Mouse (Mus musculus): Measurements from ENCODE around the gene Smg6. TPM values are rescaled to one million over a fixed set of nuclear protein-coding genes. Genes with fewer than 3 reads are reported as not detected.

Gene Smg6
- polyA plus RNA-seq, 1 experiment from 2014 or later = 20.7 TPM

DNA sequence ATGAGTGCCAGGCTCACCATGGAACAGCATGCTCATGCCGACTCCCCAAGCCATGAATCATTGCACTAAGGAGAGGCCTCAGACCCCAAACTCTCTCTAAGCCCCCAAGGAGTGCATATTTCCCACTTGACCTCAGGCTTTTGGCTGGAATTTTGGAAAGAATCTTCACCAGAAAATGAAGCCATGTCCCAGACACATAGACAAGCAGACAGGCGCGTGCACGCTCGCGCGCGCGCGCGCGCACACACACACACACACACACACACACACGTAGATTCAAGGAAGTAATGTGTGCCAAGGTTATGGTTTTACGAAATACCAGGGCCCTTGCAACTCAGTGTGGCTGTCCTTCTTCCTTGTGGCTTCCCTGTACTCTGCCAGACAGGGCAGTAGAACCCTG lies 232.8 kb downstream of the Smg6 start:
- peaks cover 2% of the 10 kb centered on the region; the same call in 1 of the 2 replicates for H3K36me3 ChIP-seq (ENCODE audit: control insufficient read depth, insufficient read depth, low read length)
- no peak for DNase-seq (ENCODE audit: low spot score)
- H3K9me3 ChIP-seq (ENCODE audit: control insufficient read depth, low read length) = no peaks in the 10 kb centered on the region

GRCm38 (mm10) chr11:75159564-75159963 lies 233.9 kb downstream of the Smg6 start:
- Histone ChIP-seq H3K4me2 (replicated peaks; ENCODE audit: low read depth, low read length) (no peak overlapping the region), H3K27ac (ENCODE audit: low read depth, low read length) (no peak overlapping the region), H3K4me3 (ENCODE audit: low read depth, low read length) (no peak overlapping the region), H3K4me1 (replicated peaks; ENCODE audit: control insufficient read depth, insufficient read depth, low read length) (no peaks in the 10 kb centered on the region), H3K9ac (ENCODE audit: low read depth, low read length) (no peak overlapping the region), H3K36me3 (ENCODE audit: control insufficient read depth, insufficient read depth, low read length) (peaks cover 2% of the 10 kb centered on the region; the same call in 1 of the 2 replicates), H3K27me3 (ENCODE audit: control insufficient read depth, insufficient read depth, low read length) (peaks cover 16% of the 10 kb centered on the region), H3K9me3 (ENCODE audit: control insufficient read depth, low read length) (no peaks in the 10 kb centered on the region)
- DNase-seq (ENCODE audit: low spot score) (no peak), ATAC-seq (ENCODE audit: low FRiP score) (no peak)
- WGBS = 71% methylated on average over 2 of the region's 2 CpGs

More for the DNA sequence above, 232.8 kb downstream of the Smg6 start:
- Histone ChIP-seq H3K27ac (ENCODE audit: low read depth, low read length) (no peak overlapping the region), H3K4me1 (replicated peaks; ENCODE audit: control insufficient read depth, insufficient read depth, low read length) (no peaks in the 10 kb centered on the region), H3K27me3 (ENCODE audit: control insufficient read depth, insufficient read depth, low read length) (peaks cover 6% of the 10 kb centered on the region), H3K4me2 (replicated peaks; ENCODE audit: low read depth, low read length) (no peak overlapping the region), H3K4me3 (ENCODE audit: low read depth, low read length) (no peak overlapping the region), H3K9ac (ENCODE audit: low read depth, low read length) (no peak overlapping the region)
- no peak for ATAC-seq (ENCODE audit: low FRiP score)
- 86% methylated on average over 14 of the region's 14 CpGs for WGBS

DNA sequence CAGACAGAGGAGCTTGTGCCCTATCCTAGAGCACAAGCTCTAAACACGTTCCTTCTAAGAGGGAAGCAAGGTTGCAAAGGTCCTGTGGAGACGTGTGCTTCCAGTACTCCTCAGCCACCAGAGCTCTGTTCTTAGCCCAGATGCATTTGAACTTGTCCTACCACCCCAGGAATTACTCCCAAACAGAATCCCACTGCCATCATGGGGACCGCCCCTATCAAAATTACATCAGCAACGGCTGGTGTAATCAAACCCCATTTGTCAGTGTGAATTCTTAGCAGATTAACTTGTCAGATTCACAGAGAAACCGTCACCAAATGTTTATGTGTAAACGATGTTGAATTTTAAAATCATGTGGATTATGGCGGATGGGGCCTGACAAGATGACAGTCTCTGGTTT lies 235.3 kb downstream of the Smg6 start:
- ATAC-seq (ENCODE audit: low FRiP score) (no peak), DNase-seq (ENCODE audit: low spot score) (no peak)
- H3K9me3 ChIP-seq (ENCODE audit: control insufficient read depth, low read length) = no peaks in the 10 kb centered on the region
- no peak overlapping the region for H3K27ac ChIP-seq (ENCODE audit: low read depth, low read length)
- 83% methylated on average over 7 of the region's 7 CpGs for WGBS
- peaks cover 3% of the 10 kb centered on the region; the same call in 1 of the 2 replicates for H3K4me1 ChIP-seq (replicated peaks; ENCODE audit: control insufficient read depth, insufficient read depth, low read length)
- peaks cover 30% of the 10 kb centered on the region for H3K27me3 ChIP-seq (ENCODE audit: control insufficient read depth, insufficient read depth, low read length)
- H3K9ac ChIP-seq (ENCODE audit: low read depth, low read length) = no peak overlapping the region
- H3K4me3 ChIP-seq (ENCODE audit: low read depth, low read length) = no peak overlapping the region
- H3K4me2 ChIP-seq (replicated peaks; ENCODE audit: low read depth, low read length) = no peak overlapping the region
- H3K36me3 ChIP-seq (ENCODE audit: control insufficient read depth, insufficient read depth, low read length) = peaks cover 2% of the 10 kb centered on the region; the same call in 1 of the 2 replicates

GRCm38 (mm10) chr11:75161417-75162008 lies 235.9 kb downstream of the Smg6 start:
- H3K27me3 ChIP-seq (ENCODE audit: control insufficient read depth, insufficient read depth, low read length) = peaks cover 36% of the 10 kb centered on the region
- no peak overlapping the region for H3K4me2 ChIP-seq (replicated peaks; ENCODE audit: low read depth, low read length)
- H3K9me3 ChIP-seq (ENCODE audit: control insufficient read depth, low read length) = no peaks in the 10 kb centered on the region
- peaks cover 2% of the 10 kb centered on the region; the same call in 1 of the 2 replicates for H3K36me3 ChIP-seq (ENCODE audit: control insufficient read depth, insufficient read depth, low read length)
- WGBS = 61% methylated on average over 4 of the region's 4 CpGs
- H3K27ac ChIP-seq (ENCODE audit: low read depth, low read length) = no peak overlapping the region
- no peak overlapping the region for H3K9ac ChIP-seq (ENCODE audit: low read depth, low read length)
- no peak for DNase-seq (ENCODE audit: low spot score)
- no peak overlapping the region for H3K4me3 ChIP-seq (ENCODE audit: low read depth, low read length)
- H3K4me1 ChIP-seq (replicated peaks; ENCODE audit: control insufficient read depth, insufficient read depth, low read length) = peaks cover 3% of the 10 kb centered on the region
- ATAC-seq (ENCODE audit: low FRiP score) = no peak

DNA sequence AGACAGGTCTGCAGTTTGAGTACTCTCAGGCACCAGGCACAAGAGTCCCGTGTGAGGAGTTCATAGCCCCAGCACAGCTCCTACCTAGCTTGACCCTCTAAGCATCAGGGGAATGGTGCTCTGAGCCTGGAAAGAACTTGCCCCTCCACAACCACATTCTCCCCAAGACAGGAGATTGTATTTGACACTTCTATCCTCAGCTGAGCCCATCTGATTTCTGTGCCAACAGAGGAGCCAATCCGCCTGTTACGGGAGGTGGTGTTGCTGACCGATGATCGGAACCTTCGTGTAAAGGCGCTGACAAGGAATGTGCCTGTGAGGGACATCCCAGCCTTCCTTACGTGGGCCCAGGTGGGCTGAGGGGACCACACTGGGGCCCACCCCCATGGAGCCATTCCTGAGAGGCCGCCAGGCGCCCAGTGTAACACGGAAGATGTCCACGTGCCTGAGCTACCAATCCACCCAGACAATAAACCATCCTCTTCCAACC lies 237.0 kb downstream of the Smg6 start:
- WGBS = 91% methylated on average over 12 of the region's 12 CpGs
- H3K27me3 ChIP-seq (ENCODE audit: control insufficient read depth, insufficient read depth, low read length) = peaks cover 47% of the 10 kb centered on the region
- H3K4me3 ChIP-seq (ENCODE audit: low read depth, low read length) = no peak overlapping the region; the same call in 1 of the 2 replicates
- H3K4me2 ChIP-seq (replicated peaks; ENCODE audit: low read depth, low read length) = no peak overlapping the region
- no peak overlapping the region for H3K27ac ChIP-seq (ENCODE audit: low read depth, low read length)
- H3K9ac ChIP-seq (ENCODE audit: low read depth, low read length) = no peak overlapping the region
- peaks cover 2% of the 10 kb centered on the region; the same call in 1 of the 2 replicates for H3K36me3 ChIP-seq (ENCODE audit: control insufficient read depth, insufficient read depth, low read length)
- no peak for DNase-seq (ENCODE audit: low spot score)
- no peaks in the 10 kb centered on the region for H3K9me3 ChIP-seq (ENCODE audit: control insufficient read depth, low read length)
- peaks cover 6% of the 10 kb centered on the region for H3K4me1 ChIP-seq (replicated peaks; ENCODE audit: control insufficient read depth, insufficient read depth, low read length)
- no peak for ATAC-seq (ENCODE audit: low FRiP score)

- no peak overlapping the region for H3K4me2 ChIP-seq (replicated peaks; ENCODE audit: low read depth, low read length)
- DNase-seq (ENCODE audit: low spot score) (no peak), ATAC-seq (ENCODE audit: low FRiP score) (no peak)
- 80% methylated on average over 6 of the region's 6 CpGs for WGBS
- no peak overlapping the region for H3K27ac ChIP-seq (ENCODE audit: low read depth, low read length)
- peaks cover 2% of the 10 kb centered on the region; the same call in 1 of the 2 replicates for H3K36me3 ChIP-seq (ENCODE audit: control insufficient read depth, insufficient read depth, low read length)
- peaks cover 55% of the 10 kb centered on the region for H3K27me3 ChIP-seq (ENCODE audit: control insufficient read depth, insufficient read depth, low read length)
- H3K4me1 ChIP-seq (replicated peaks; ENCODE audit: control insufficient read depth, insufficient read depth, low read length) = peaks cover 11% of the 10 kb centered on the region
- H3K9ac ChIP-seq (ENCODE audit: low read depth, low read length) = no peak overlapping the region
- H3K4me3 ChIP-seq (ENCODE audit: low read depth, low read length) = no peak overlapping the region
- no peaks in the 10 kb centered on the region for H3K9me3 ChIP-seq (ENCODE audit: control insufficient read depth, low read length)
Observed at GRCm38 (mm10) chr11:75163379-75163778, 237.8 kb downstream of the Smg6 start.

- H3K4me2 ChIP-seq (replicated peaks; ENCODE audit: low read depth, low read length) = no peak overlapping the region
- H3K4me3 ChIP-seq (ENCODE audit: low read depth, low read length) = no peak overlapping the region
- no peak overlapping the region for H3K27ac ChIP-seq (ENCODE audit: low read depth, low read length)
- H3K9ac ChIP-seq (ENCODE audit: low read depth, low read length) = no peak overlapping the region
- no peaks in the 10 kb centered on the region for H3K9me3 ChIP-seq (ENCODE audit: control insufficient read depth, low read length)
- no peak for ATAC-seq (ENCODE audit: low FRiP score)
- no peak for DNase-seq (ENCODE audit: low spot score)
- H3K27me3 ChIP-seq (ENCODE audit: control insufficient read depth, insufficient read depth, low read length) = peaks cover 61% of the 10 kb centered on the region
- H3K4me1 ChIP-seq (replicated peaks; ENCODE audit: control insufficient read depth, insufficient read depth, low read length) = peaks cover 15% of the 10 kb centered on the region
- H3K36me3 ChIP-seq (ENCODE audit: control insufficient read depth, insufficient read depth, low read length) = peaks cover 2% of the 10 kb centered on the region; the same call in 1 of the 2 replicates
- WGBS = 76% methylated on average over 2 of the region's 2 CpGs
Observed at GRCm38 (mm10) chr11:75164051-75164450, 238.4 kb downstream of the Smg6 start.

GRCm38 (mm10) chr11:75164750-75165149 lies 239.1 kb downstream of the Smg6 start:
- Histone ChIP-seq H3K36me3 (ENCODE audit: control insufficient read depth, insufficient read depth, low read length) (peaks cover 2% of the 10 kb centered on the region; the same call in 1 of the 2 replicates), H3K9me3 (ENCODE audit: control insufficient read depth, low read length) (no peaks in the 10 kb centered on the region), H3K4me3 (ENCODE audit: low read depth, low read length) (no peak overlapping the region), H3K4me1 (replicated peaks; ENCODE audit: control insufficient read depth, insufficient read depth, low read length) (peaks cover 15% of the 10 kb centered on the region), H3K27ac (ENCODE audit: low read depth, low read length) (no peak overlapping the region), H3K4me2 (replicated peaks; ENCODE audit: low read depth, low read length) (no peak overlapping the region), H3K27me3 (ENCODE audit: control insufficient read depth, insufficient read depth, low read length) (peaks cover 68% of the 10 kb centered on the region), H3K9ac (ENCODE audit: low read depth, low read length) (0 out of 2 replicates have a peak overlapping the region, but pooled peaks have one; percentile 31)
- DNase-seq (ENCODE audit: low spot score) = no peak
- WGBS = 19% methylated on average over 15 of the region's 15 CpGs
- no peak for ATAC-seq (ENCODE audit: low FRiP score)

Measured in hindbrain, embryonic 11.5 days (tissue).